Mouse (Mus musculus): ENCODE data around the gene Smchd1. TPM values are rescaled to one million over a fixed set of nuclear protein-coding genes. Genes with fewer than 3 reads are reported as not detected.
"Not testable (repeated sequence)": the region's sequence is repeated elsewhere in the genome, so short reads cannot be mapped to it uniquely, and the experiment has no call there.

Gene Smchd1
- polyA plus RNA-seq, 1 experiment from 2014 or later: 76.4 TPM

DNA sequence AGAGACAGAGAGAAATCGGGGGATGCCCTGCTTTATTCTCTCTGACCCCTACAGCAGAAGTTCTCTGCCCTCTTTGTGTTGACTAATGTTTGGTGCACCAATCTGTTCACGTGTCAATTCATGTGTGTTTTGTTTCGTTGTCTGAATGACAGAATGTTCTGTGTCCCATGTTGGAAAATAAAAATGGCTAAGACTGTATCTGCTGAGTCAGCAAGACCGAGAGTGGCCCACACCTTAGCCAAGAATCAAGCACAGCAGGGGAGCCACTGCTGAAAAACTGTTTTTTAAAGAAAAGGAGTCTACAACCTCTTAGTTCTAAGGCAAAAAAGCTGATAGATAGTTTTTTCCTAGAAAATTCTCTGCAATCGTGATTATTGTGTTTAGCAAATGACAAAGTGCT is 55.7 kb downstream of the Smchd1 start:
- not testable (repeated sequence) for H3K4me3 ChIP-seq (ENCODE audit: low read depth, low read length); DNase-seq (ENCODE audit: low spot score); H3K4me2 ChIP-seq; ATAC-seq (replicated peaks; ENCODE audit: low FRiP score); H3K27me3 ChIP-seq (replicated peaks; ENCODE audit: control insufficient read depth, insufficient read depth, low read length); H3K27ac ChIP-seq (ENCODE audit: low read depth, low read length); H3K9ac ChIP-seq (ENCODE audit: low read depth, low read length); H3K4me1 ChIP-seq (replicated peaks; ENCODE audit: control insufficient read depth, insufficient read depth, low read length); H3K9me3 ChIP-seq (ENCODE audit: control insufficient read depth, low read length)
- 87% methylated on average over 5 of the region's 5 CpGs for WGBS
- peaks cover 25% of the 10 kb centered on the region for H3K36me3 ChIP-seq (ENCODE audit: control insufficient read depth, insufficient read depth, low read length)

GRCm38 (mm10) chr17:71417008-71417407 is 58.1 kb downstream of the Smchd1 start:
- H3K9ac ChIP-seq (ENCODE audit: low read depth, low read length): no peak overlapping the region
- peaks cover 11% of the 10 kb centered on the region for H3K36me3 ChIP-seq (ENCODE audit: control insufficient read depth, insufficient read depth, low read length)
- DNase-seq (ENCODE audit: low spot score) (no peak), ATAC-seq (replicated peaks; ENCODE audit: low FRiP score) (no peak)
- WGBS: 58% methylated on average over 1 of the region's 1 CpGs
- H3K27ac ChIP-seq (ENCODE audit: low read depth, low read length): no peak overlapping the region
- H3K9me3 ChIP-seq (ENCODE audit: control insufficient read depth, low read length): no peaks in the 10 kb centered on the region
- no peaks in the 10 kb centered on the region for H3K27me3 ChIP-seq (replicated peaks; ENCODE audit: control insufficient read depth, insufficient read depth, low read length)
- no peaks in the 10 kb centered on the region for H3K4me1 ChIP-seq (replicated peaks; ENCODE audit: control insufficient read depth, insufficient read depth, low read length)
- no peak overlapping the region for H3K4me2 ChIP-seq
- H3K4me3 ChIP-seq (ENCODE audit: low read depth, low read length): no peak overlapping the region

DNA sequence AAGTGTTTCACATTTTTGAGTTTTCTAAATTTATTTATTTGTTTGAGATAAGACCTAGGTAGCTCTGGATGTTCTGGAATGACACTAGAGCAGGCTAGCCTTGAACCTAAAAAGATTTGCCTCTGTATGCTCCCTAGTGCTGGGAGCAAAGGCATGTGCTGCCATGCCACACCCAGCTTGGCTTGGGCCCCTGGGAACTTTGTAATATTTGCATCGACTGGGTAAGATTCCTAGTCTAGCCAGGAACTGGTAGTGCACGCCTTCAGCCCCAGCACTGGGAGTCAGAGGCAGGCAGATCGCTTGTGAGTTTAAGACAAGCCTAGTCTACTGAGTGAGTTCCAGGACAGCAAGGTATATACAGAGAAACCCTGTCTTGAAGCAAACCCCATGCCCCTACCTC is 87.7 kb downstream of the Smchd1 start:
- Histone ChIP-seq H3K9ac (ENCODE audit: low read depth, low read length) (no peak overlapping the region), H3K4me1 (replicated peaks; ENCODE audit: control insufficient read depth, insufficient read depth, low read length) (no peaks in the 10 kb centered on the region), H3K4me2 (no peak overlapping the region), H3K36me3 (ENCODE audit: control insufficient read depth, insufficient read depth, low read length) (peaks cover 19% of the 10 kb centered on the region; the same call in 1 of the 2 replicates), H3K27ac (ENCODE audit: low read depth, low read length) (no peak overlapping the region), H3K27me3 (replicated peaks; ENCODE audit: control insufficient read depth, insufficient read depth, low read length) (no peaks in the 10 kb centered on the region), H3K4me3 (ENCODE audit: low read depth, low read length) (no peak overlapping the region), H3K9me3 (ENCODE audit: control insufficient read depth, low read length) (no peaks in the 10 kb centered on the region)
- DNase-seq (ENCODE audit: low spot score) (no peak), ATAC-seq (replicated peaks; ENCODE audit: low FRiP score) (no peak)
- WGBS: 89% methylated on average over 3 of the region's 3 CpGs

DNA sequence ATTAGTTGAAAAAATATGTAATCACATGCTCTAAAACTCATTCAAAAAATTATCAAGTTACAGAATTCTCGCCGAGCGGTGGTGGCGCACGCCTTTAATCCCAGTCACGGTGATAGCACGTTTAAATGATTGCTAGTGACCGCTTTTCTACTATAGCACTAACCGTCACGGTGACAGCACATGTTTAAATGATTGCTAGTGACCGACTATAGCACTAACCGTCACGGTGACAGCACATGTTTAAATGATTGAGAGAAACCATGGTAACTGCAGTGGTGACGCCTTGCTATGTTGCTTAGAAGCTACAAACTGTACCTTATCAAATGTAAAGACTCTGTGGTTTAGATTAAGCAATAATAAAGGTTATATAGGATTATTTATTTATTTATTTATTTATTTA is 94.8 kb downstream of the Smchd1 start:
- no peak for DNase-seq (ENCODE audit: low spot score)
- H3K4me3 ChIP-seq (ENCODE audit: low read depth, low read length): no peak overlapping the region
- no peak overlapping the region for H3K27ac ChIP-seq (ENCODE audit: low read depth, low read length)
- peaks cover 14% of the 10 kb centered on the region; the same call in 1 of the 2 replicates for H3K36me3 ChIP-seq (ENCODE audit: control insufficient read depth, insufficient read depth, low read length)
- ATAC-seq (replicated peaks; ENCODE audit: low FRiP score): no peak
- H3K9me3 ChIP-seq (ENCODE audit: control insufficient read depth, low read length): no peaks in the 10 kb centered on the region
- no peaks in the 10 kb centered on the region for H3K27me3 ChIP-seq (replicated peaks; ENCODE audit: control insufficient read depth, insufficient read depth, low read length)
- H3K9ac ChIP-seq (ENCODE audit: low read depth, low read length): no peak overlapping the region
- H3K4me1 ChIP-seq (replicated peaks; ENCODE audit: control insufficient read depth, insufficient read depth, low read length): no peaks in the 10 kb centered on the region
- H3K4me2 ChIP-seq: no peak overlapping the region
- 96% methylated on average over 14 of the region's 14 CpGs for WGBS

GRCm38 (mm10) chr17:71377901-71378300 is 97.2 kb downstream of the Smchd1 start:
- Histone ChIP-seq H3K4me3 (ENCODE audit: low read depth, low read length) (no peak overlapping the region), H3K9ac (ENCODE audit: low read depth, low read length) (no peak overlapping the region), H3K27ac (ENCODE audit: low read depth, low read length) (no peak overlapping the region), H3K9me3 (ENCODE audit: control insufficient read depth, low read length) (no peaks in the 10 kb centered on the region), H3K4me2 (no peak overlapping the region), H3K27me3 (replicated peaks; ENCODE audit: control insufficient read depth, insufficient read depth, low read length) (no peaks in the 10 kb centered on the region), H3K36me3 (ENCODE audit: control insufficient read depth, insufficient read depth, low read length) (peaks cover 14% of the 10 kb centered on the region; the same call in 1 of the 2 replicates), H3K4me1 (replicated peaks; ENCODE audit: control insufficient read depth, insufficient read depth, low read length) (no peaks in the 10 kb centered on the region)
- no peak for ATAC-seq (replicated peaks; ENCODE audit: low FRiP score)
- 71% methylated on average over 4 of the region's 4 CpGs for WGBS
- no peak for DNase-seq (ENCODE audit: low spot score)

DNA sequence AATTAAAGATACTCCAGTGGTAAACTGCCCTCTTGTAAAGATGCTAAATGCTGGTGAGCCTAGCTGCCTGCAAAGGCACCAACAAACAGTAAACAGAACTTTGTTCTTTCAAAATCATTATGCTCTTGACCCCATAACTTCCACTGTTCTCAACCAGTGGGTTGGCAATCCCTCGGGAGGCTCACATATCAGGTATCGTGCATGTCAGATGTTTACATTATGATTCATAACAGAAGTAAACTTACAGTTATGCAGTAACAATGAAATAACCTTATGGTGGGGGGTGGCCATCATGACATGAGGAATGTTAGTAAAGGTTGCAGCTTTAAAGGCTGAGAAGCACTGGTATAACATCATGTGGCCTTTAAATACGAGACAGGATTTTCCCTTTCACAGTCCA is 119.6 kb downstream of the Smchd1 start:
- Histone ChIP-seq H3K36me3 (ENCODE audit: control insufficient read depth, insufficient read depth, low read length) (peaks cover 21% of the 10 kb centered on the region), H3K27me3 (replicated peaks; ENCODE audit: control insufficient read depth, insufficient read depth, low read length) (no peaks in the 10 kb centered on the region), H3K9ac (ENCODE audit: low read depth, low read length) (no peak overlapping the region), H3K4me3 (ENCODE audit: low read depth, low read length) (no peak overlapping the region), H3K27ac (ENCODE audit: low read depth, low read length) (no peak overlapping the region), H3K4me2 (no peak overlapping the region), H3K4me1 (replicated peaks; ENCODE audit: control insufficient read depth, insufficient read depth, low read length) (no peaks in the 10 kb centered on the region), H3K9me3 (ENCODE audit: control insufficient read depth, low read length) (no peaks in the 10 kb centered on the region)
- 84% methylated on average over 3 of the region's 3 CpGs for WGBS
- DNase-seq (ENCODE audit: low spot score) (no peak), ATAC-seq (replicated peaks; ENCODE audit: low FRiP score) (no peak)

DNA sequence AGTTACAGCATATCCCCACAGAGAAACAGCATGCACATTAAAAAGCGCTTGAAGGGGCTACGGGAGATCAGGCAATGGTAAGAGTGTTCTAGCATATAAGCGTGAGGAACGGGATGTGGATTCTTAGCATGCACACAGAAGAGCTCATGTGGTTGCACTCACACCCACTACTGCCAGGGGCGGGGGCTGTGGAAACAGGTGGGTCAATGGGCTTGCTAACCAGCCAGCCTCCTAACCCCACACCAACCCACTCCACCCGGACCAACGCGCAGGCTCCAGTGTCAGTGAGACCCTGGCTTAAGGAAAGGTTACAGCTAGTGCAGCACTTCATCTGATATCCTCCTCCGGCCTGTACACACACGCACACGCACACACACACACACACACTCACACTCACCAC is 120.9 kb downstream of the Smchd1 start:
- 92% methylated on average over 11 of the region's 11 CpGs for WGBS
- H3K4me1 ChIP-seq (replicated peaks; ENCODE audit: control insufficient read depth, insufficient read depth, low read length): no peaks in the 10 kb centered on the region

DNA sequence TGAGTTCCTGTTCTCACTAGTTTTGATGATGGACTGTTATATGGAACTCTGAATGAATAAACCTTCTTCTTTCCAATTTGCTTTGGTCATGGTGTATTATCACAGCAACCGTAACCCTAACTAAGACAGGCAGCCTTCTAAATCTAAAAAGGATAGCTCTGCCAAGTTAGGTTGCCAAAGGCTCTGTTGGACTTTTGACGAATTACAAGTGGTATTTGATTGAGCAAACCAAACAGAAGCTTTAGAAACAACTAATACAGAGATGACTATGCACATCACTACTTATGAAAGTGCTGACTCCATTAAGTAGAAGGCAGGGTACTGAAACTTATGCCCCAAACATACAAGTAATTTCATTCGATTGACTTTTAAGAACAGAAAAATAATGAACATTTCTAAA is 127.0 kb downstream of the Smchd1 start:
- WGBS: 93% methylated on average over 3 of the region's 3 CpGs
- Histone ChIP-seq H3K27ac (ENCODE audit: low read depth, low read length) (no peak overlapping the region), H3K4me3 (ENCODE audit: low read depth, low read length) (no peak overlapping the region), H3K27me3 (replicated peaks; ENCODE audit: control insufficient read depth, insufficient read depth, low read length) (no peaks in the 10 kb centered on the region), H3K9me3 (ENCODE audit: control insufficient read depth, low read length) (no peaks in the 10 kb centered on the region), H3K36me3 (ENCODE audit: control insufficient read depth, insufficient read depth, low read length) (peaks cover 37% of the 10 kb centered on the region), H3K4me1 (replicated peaks; ENCODE audit: control insufficient read depth, insufficient read depth, low read length) (no peaks in the 10 kb centered on the region), H3K9ac (ENCODE audit: low read depth, low read length) (no peak overlapping the region), H3K4me2 (no peak overlapping the region)
- ATAC-seq (replicated peaks; ENCODE audit: low FRiP score) (no peak), DNase-seq (ENCODE audit: low spot score) (no peak)

More for the DNA sequence above, 120.9 kb downstream of the Smchd1 start:
- ATAC-seq (replicated peaks; ENCODE audit: low FRiP score) (no peak), DNase-seq (ENCODE audit: low spot score) (no peak)
- H3K4me3 ChIP-seq (ENCODE audit: low read depth, low read length): no peak overlapping the region
- H3K36me3 ChIP-seq (ENCODE audit: control insufficient read depth, insufficient read depth, low read length): peaks cover 23% of the 10 kb centered on the region; the same call in 1 of the 2 replicates
- H3K9me3 ChIP-seq (ENCODE audit: control insufficient read depth, low read length): no peaks in the 10 kb centered on the region
- no peak overlapping the region for H3K9ac ChIP-seq (ENCODE audit: low read depth, low read length)
- H3K27ac ChIP-seq (ENCODE audit: low read depth, low read length): no peak overlapping the region
- H3K4me2 ChIP-seq: no peak overlapping the region
- no peaks in the 10 kb centered on the region for H3K27me3 ChIP-seq (replicated peaks; ENCODE audit: control insufficient read depth, insufficient read depth, low read length)

DNA sequence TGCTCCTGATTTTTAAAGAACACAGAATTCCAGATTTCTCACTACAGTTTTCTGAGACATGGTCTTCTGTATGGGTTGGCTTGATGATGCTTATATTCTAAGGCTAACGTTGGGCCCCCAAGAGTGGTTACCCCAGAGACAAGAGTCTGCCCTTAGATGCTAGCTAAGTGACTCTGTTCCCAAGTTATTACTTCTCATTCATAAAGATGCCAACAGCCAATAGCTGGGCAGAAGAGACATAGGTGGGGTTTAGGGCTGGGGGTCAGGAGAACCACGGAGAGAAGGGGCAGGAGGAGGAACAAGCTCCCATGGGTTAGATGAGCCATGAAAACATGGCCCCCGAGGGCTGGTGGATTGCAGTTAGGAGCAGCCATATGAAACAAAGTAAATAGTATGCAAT is 133.1 kb downstream of the Smchd1 start:
- Histone ChIP-seq H3K9me3 (ENCODE audit: control insufficient read depth, low read length) (no peaks in the 10 kb centered on the region), H3K4me2 (no peak overlapping the region), H3K9ac (ENCODE audit: low read depth, low read length) (no peak overlapping the region), H3K4me3 (ENCODE audit: low read depth, low read length) (no peak overlapping the region), H3K27me3 (replicated peaks; ENCODE audit: control insufficient read depth, insufficient read depth, low read length) (no peaks in the 10 kb centered on the region), H3K27ac (ENCODE audit: low read depth, low read length) (no peak overlapping the region), H3K4me1 (replicated peaks; ENCODE audit: control insufficient read depth, insufficient read depth, low read length) (no peaks in the 10 kb centered on the region), H3K36me3 (ENCODE audit: control insufficient read depth, insufficient read depth, low read length) (peaks cover 11% of the 10 kb centered on the region)
- DNase-seq (ENCODE audit: low spot score) (no peak), ATAC-seq (replicated peaks; ENCODE audit: low FRiP score) (no peak)
- WGBS: 79% methylated on average over 3 of the region's 3 CpGs

All from liver, embryonic 11.5 days (tissue).